Mouse (Mus musculus): ENCODE data around the gene Prl4a1. TPM values are rescaled to one million over a fixed set of nuclear protein-coding genes. Genes with fewer than 3 reads are reported as not detected.

The Prl4a1 gene
- not detected for polyA plus RNA-seq (2014; fragmentation: Illumina TruSeq; extraction: RNeasy Lipid Tissue Mini Kit (QIAGEN cat#74804); ENCODE audit: low read depth, low replicate concordance)

DNA sequence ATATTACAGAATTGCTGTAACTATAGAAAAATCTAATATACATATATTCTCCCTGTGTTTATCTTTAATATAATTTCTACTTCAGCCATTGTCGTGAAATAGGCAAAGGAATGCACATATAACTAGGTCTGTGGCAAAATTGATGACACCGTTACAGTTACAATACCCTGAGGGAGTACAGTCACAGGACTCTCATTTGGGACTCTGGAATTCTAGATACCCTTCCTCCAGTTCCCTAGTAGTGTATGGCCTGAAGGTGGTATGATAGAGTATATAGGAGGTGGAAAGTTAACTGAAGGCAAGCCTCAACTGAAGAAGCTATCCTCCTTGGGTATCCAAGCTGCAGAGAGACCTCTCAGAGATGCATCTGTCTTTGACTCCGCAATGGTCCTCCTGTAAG, at the start of gene Prl4a1:
TSS of gene Prl4a1 (plus strand) at position 301 of the 400 bp plus-strand sequence.

Other genes with a start within 250 kb of the Prl4a1 start
- gene Prl7c1, start 235.4 kb upstream of the Prl4a1 start, polyA plus RNA-seq (2014; fragmentation: Illumina TruSeq; extraction: RNeasy Lipid Tissue Mini Kit (QIAGEN cat#74804); ENCODE audit: low read depth, low replicate concordance) = not detected
- not detected for gene Prl2a1, start 214.6 kb upstream of the Prl4a1 start, polyA plus RNA-seq (2014; fragmentation: Illumina TruSeq; extraction: RNeasy Lipid Tissue Mini Kit (QIAGEN cat#74804); ENCODE audit: low read depth, low replicate concordance)
- not detected for gene Prl2c1, start 166.9 kb upstream of the Prl4a1 start, polyA plus RNA-seq (2014; fragmentation: Illumina TruSeq; extraction: RNeasy Lipid Tissue Mini Kit (QIAGEN cat#74804); ENCODE audit: low read depth, low replicate concordance)
- gene Prl5a1, start 126.3 kb downstream of the Prl4a1 start, polyA plus RNA-seq (2014; fragmentation: Illumina TruSeq; extraction: RNeasy Lipid Tissue Mini Kit (QIAGEN cat#74804); ENCODE audit: low read depth, low replicate concordance) = not detected
- gene Gm11361, start 241.3 kb downstream of the Prl4a1 start, polyA plus RNA-seq (2014; fragmentation: Illumina TruSeq; extraction: RNeasy Lipid Tissue Mini Kit (QIAGEN cat#74804); ENCODE audit: low read depth, low replicate concordance) = 1.7 TPM

Measured in heart, adult 10 weeks (tissue).